Mouse (Mus musculus): ENCODE data around the gene Creld1. TPM values are rescaled to one million over a fixed set of nuclear protein-coding genes. Genes with fewer than 3 reads are reported as not detected.
A peak's percentile ranks its signal among the peaks of the same experiment; 100 is the strongest.

The Creld1 gene
- polyA plus RNA-seq, 1 experiment from 2014 or later, result 29.6 TPM

GRCm38 (mm10) chr6:113442087-113442441, 41.0 kb upstream of the Creld1 start:
- Histone ChIP-seq H3K4me2 (replicated peaks; ENCODE audit: low read depth, low read length) (peak overlapping the region; percentile 69), H3K4me3 (ENCODE audit: low read depth, low read length) (peak overlapping the region; percentile 75), H3K27me3 (ENCODE audit: control insufficient read depth, insufficient read depth, low read length) (no peaks in the 10 kb centered on the region), H3K36me3 (ENCODE audit: control insufficient read depth, insufficient read depth, low read length) (no peaks in the 10 kb centered on the region), H3K4me1 (replicated peaks; ENCODE audit: control insufficient read depth, insufficient read depth, low read length) (no peaks in the 10 kb centered on the region), H3K9ac (ENCODE audit: low read depth, low read length) (peak overlapping the region; percentile 91), H3K9me3 (ENCODE audit: control insufficient read depth, low read length) (no peaks in the 10 kb centered on the region), H3K27ac (ENCODE audit: low read depth, low read length) (no peak overlapping the region)
- 42% methylated on average over 9 of the region's 9 CpGs for WGBS
- 0 out of 2 replicates have a peak, but pooled peaks have one; percentile 6 for ATAC-seq (ENCODE audit: low FRiP score)
- DNase-seq (ENCODE audit: low spot score), result no peak

DNA sequence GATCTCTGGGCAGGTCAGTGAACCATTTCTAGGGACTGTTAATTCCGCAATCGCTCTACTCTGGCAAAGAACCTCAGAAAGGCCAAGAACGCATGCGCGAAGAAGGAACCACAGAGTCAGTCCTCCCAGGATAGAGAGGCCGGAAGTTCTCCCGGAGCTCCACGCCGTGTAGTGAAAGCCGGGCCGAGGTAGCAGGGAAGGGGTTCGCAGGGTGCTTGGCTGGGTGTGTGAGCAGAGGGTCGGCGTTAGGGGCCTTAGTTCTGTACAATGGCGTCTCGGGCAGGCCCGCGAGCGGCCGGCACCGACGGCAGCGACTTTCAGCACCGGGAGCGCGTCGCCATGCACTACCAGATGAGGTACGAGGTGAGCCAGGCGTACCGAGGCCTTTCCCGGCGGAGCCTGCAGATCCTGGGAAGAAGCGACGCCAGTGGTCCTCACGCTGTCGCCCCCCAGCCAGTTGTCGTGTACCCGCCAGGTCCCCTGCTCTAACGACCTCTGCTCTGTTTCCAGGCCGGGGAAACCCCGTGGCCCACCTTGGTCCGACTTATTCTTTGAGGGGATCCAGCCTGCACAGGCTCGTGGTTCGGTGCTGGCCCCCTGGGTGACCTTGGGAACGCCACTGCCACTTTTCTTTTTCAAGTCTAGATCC, 40.5 kb upstream of the Creld1 start, which contains the start of gene Jagn1:
Gene Jagn1, plus strand, starts transcription at position 128 of the 649 bp plus-strand sequence.
- WGBS, result under 1% methylated on average over 45 of the region's 45 CpGs

DNA sequence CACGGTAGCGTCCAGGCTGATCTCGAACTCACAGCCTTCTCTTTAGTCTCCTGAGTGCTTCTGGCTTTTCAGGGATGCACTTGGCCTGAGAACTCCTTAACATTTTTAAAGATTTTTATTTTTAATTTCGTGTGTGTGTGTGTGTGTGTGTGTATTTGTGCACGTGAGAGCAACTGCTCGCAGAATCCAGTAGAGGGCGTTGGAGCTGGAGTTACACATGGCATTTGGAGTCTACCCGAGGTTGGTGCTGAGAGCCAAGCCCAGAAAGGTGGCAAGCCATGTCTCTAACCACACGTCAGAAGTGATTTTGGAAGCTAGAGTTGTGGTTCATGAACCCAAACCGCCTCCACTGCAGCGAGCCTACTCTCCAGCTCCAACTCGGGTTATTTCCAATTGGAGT, 40.0 kb upstream of the Creld1 start:
- Histone ChIP-seq H3K9ac (ENCODE audit: low read depth, low read length) (peak overlapping the region; percentile 91), H3K27me3 (ENCODE audit: control insufficient read depth, insufficient read depth, low read length) (no peaks in the 10 kb centered on the region), H3K36me3 (ENCODE audit: control insufficient read depth, insufficient read depth, low read length) (no peaks in the 10 kb centered on the region), H3K4me2 (replicated peaks; ENCODE audit: low read depth, low read length) (peak overlapping the region; percentile 69), H3K27ac (ENCODE audit: low read depth, low read length) (no peak overlapping the region), H3K4me1 (replicated peaks; ENCODE audit: control insufficient read depth, insufficient read depth, low read length) (no peaks in the 10 kb centered on the region), H3K4me3 (ENCODE audit: low read depth, low read length) (peak overlapping the region; percentile 75), H3K9me3 (ENCODE audit: control insufficient read depth, low read length) (no peaks in the 10 kb centered on the region)
- ATAC-seq (ENCODE audit: low FRiP score), result no peak
- DNase-seq (ENCODE audit: low spot score), result peak; percentile 26
- 47% methylated on average over 12 of the region's 12 CpGs for WGBS

More for the DNA sequence above, 40.5 kb upstream of the Creld1 start, which contains the start of gene Jagn1:
- Histone ChIP-seq H3K4me1 (replicated peaks; ENCODE audit: control insufficient read depth, insufficient read depth, low read length) (no peaks in the 10 kb centered on the region), H3K9me3 (ENCODE audit: control insufficient read depth, low read length) (no peaks in the 10 kb centered on the region), H3K9ac (ENCODE audit: low read depth, low read length) (peak within 1 kb of the TSS; percentile 91), H3K27me3 (ENCODE audit: control insufficient read depth, insufficient read depth, low read length) (no peaks in the 10 kb centered on the region), H3K4me3 (ENCODE audit: low read depth, low read length) (peak within 1 kb of the TSS; percentile 75), H3K27ac (ENCODE audit: low read depth, low read length) (no peak within 1 kb of the TSS), H3K4me2 (replicated peaks; ENCODE audit: low read depth, low read length) (peak within 1 kb of the TSS; percentile 69), H3K36me3 (ENCODE audit: control insufficient read depth, insufficient read depth, low read length) (no peaks in the 10 kb centered on the region)
- peak; percentile 90 for ATAC-seq (ENCODE audit: low FRiP score)
- DNase-seq (ENCODE audit: low spot score), result peak; percentile 99

- no peaks in the 10 kb centered on the region for H3K4me1 ChIP-seq (replicated peaks; ENCODE audit: control insufficient read depth, insufficient read depth, low read length)
- H3K4me3 ChIP-seq (ENCODE audit: low read depth, low read length), result no peak overlapping the region
- no peak overlapping the region for H3K4me2 ChIP-seq (replicated peaks; ENCODE audit: low read depth, low read length)
- H3K27ac ChIP-seq (ENCODE audit: low read depth, low read length), result no peak overlapping the region
- WGBS, result 78% methylated on average over 6 of the region's 8 CpGs
- no peak for ATAC-seq (ENCODE audit: low FRiP score)
- H3K27me3 ChIP-seq (ENCODE audit: control insufficient read depth, insufficient read depth, low read length), result no peaks in the 10 kb centered on the region
- no peak for DNase-seq (ENCODE audit: low spot score)
- H3K36me3 ChIP-seq (ENCODE audit: control insufficient read depth, insufficient read depth, low read length), result 0 out of 2 replicates have a peak, but pooled peaks cover 2% of the 10 kb centered on the region
- H3K9ac ChIP-seq (ENCODE audit: low read depth, low read length), result no peak overlapping the region
- no peaks in the 10 kb centered on the region for H3K9me3 ChIP-seq (ENCODE audit: control insufficient read depth, low read length)
Measured at GRCm38 (mm10) chr6:113444207-113444965, 38.7 kb upstream of the Creld1 start.

- Histone ChIP-seq H3K36me3 (ENCODE audit: control insufficient read depth, insufficient read depth, low read length) (0 out of 2 replicates have a peak, but pooled peaks cover 2% of the 10 kb centered on the region), H3K4me1 (replicated peaks; ENCODE audit: control insufficient read depth, insufficient read depth, low read length) (no peaks in the 10 kb centered on the region), H3K27ac (ENCODE audit: low read depth, low read length) (no peak overlapping the region), H3K9ac (ENCODE audit: low read depth, low read length) (no peak overlapping the region), H3K9me3 (ENCODE audit: control insufficient read depth, low read length) (no peaks in the 10 kb centered on the region), H3K4me2 (replicated peaks; ENCODE audit: low read depth, low read length) (no peak overlapping the region), H3K4me3 (ENCODE audit: low read depth, low read length) (no peak overlapping the region), H3K27me3 (ENCODE audit: control insufficient read depth, insufficient read depth, low read length) (no peaks in the 10 kb centered on the region)
- no peak for ATAC-seq (ENCODE audit: low FRiP score)
- 89% methylated on average over 4 of the region's 4 CpGs for WGBS
- DNase-seq (ENCODE audit: low spot score), result no peak
Measured at GRCm38 (mm10) chr6:113447639-113448038, 35.5 kb upstream of the Creld1 start.

- no peak for DNase-seq (ENCODE audit: low spot score)
- H3K4me3 ChIP-seq (ENCODE audit: low read depth, low read length), result no peak overlapping the region
Measured at GRCm38 (mm10) chr6:113451839-113452238, 31.3 kb upstream of the Creld1 start.

DNA sequence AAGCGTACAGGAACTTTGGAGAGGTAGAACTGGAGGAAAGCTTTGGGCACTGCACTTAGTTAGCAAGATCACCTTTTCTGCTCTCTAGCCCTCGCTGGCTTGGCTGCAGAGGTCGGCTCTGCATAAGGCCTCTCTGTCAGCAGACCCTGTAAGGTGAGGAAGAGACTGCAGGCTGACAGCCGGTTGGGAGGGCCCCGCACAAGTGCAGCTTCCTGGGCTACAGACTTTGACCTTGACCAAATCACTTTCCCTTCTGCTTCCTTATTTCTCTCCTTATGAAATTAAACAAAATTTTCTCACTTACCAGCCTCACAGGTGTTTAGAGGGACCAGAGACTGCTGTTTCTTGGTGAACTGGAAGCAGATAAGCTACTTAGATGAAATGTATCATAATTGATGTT, 28.1 kb upstream of the Creld1 start:
- Histone ChIP-seq H3K27ac (ENCODE audit: low read depth, low read length) (no peak overlapping the region), H3K4me2 (replicated peaks; ENCODE audit: low read depth, low read length) (no peak overlapping the region), H3K9ac (ENCODE audit: low read depth, low read length) (no peak overlapping the region), H3K27me3 (ENCODE audit: control insufficient read depth, insufficient read depth, low read length) (no peaks in the 10 kb centered on the region), H3K4me3 (ENCODE audit: low read depth, low read length) (no peak overlapping the region), H3K4me1 (replicated peaks; ENCODE audit: control insufficient read depth, insufficient read depth, low read length) (no peaks in the 10 kb centered on the region), H3K9me3 (ENCODE audit: control insufficient read depth, low read length) (no peaks in the 10 kb centered on the region), H3K36me3 (ENCODE audit: control insufficient read depth, insufficient read depth, low read length) (no peaks in the 10 kb centered on the region)
- 63% methylated on average over 5 of the region's 5 CpGs for WGBS
- no peak for DNase-seq (ENCODE audit: low spot score)
- no peak for ATAC-seq (ENCODE audit: low FRiP score)

More at GRCm38 (mm10) chr6:113451839-113452238, 31.3 kb upstream of the Creld1 start:
- WGBS, result 85% methylated on average over 2 of the region's 2 CpGs
- Histone ChIP-seq H3K36me3 (ENCODE audit: control insufficient read depth, insufficient read depth, low read length) (0 out of 2 replicates have a peak, but pooled peaks cover 2% of the 10 kb centered on the region), H3K4me2 (replicated peaks; ENCODE audit: low read depth, low read length) (no peak overlapping the region), H3K27ac (ENCODE audit: low read depth, low read length) (no peak overlapping the region), H3K9me3 (ENCODE audit: control insufficient read depth, low read length) (no peaks in the 10 kb centered on the region), H3K4me1 (replicated peaks; ENCODE audit: control insufficient read depth, insufficient read depth, low read length) (no peaks in the 10 kb centered on the region), H3K9ac (ENCODE audit: low read depth, low read length) (no peak overlapping the region), H3K27me3 (ENCODE audit: control insufficient read depth, insufficient read depth, low read length) (no peaks in the 10 kb centered on the region)
- ATAC-seq (ENCODE audit: low FRiP score), result no peak

- DNase-seq (ENCODE audit: low spot score) (no peak), ATAC-seq (ENCODE audit: low FRiP score) (no peak)
- Histone ChIP-seq H3K4me3 (ENCODE audit: low read depth, low read length) (no peak within 1 kb of the TSS), H3K9ac (ENCODE audit: low read depth, low read length) (no peak within 1 kb of the TSS), H3K27ac (ENCODE audit: low read depth, low read length) (no peak within 1 kb of the TSS), H3K4me2 (replicated peaks; ENCODE audit: low read depth, low read length) (no peak within 1 kb of the TSS), H3K4me1 (replicated peaks; ENCODE audit: control insufficient read depth, insufficient read depth, low read length) (no peaks in the 10 kb centered on the region), H3K9me3 (ENCODE audit: control insufficient read depth, low read length) (no peaks in the 10 kb centered on the region), H3K27me3 (ENCODE audit: control insufficient read depth, insufficient read depth, low read length) (no peaks in the 10 kb centered on the region), H3K36me3 (ENCODE audit: control insufficient read depth, insufficient read depth, low read length) (no peaks in the 10 kb centered on the region)
- WGBS, result 78% methylated on average over 10 of the region's 10 CpGs
Measured at GRCm38 (mm10) chr6:113457952-113458534, 25.1 kb upstream of the Creld1 start, which contains the start of gene Il17re. Il17re (plus strand) TSS chr6:113458484.

Measured in hindbrain, embryonic 11.5 days (tissue).